Mouse (Mus musculus) limb, embryonic 13.5 days (tissue): ENCODE data around the gene Rpap3. TPM values are rescaled to one million over a fixed set of nuclear protein-coding genes. Genes with fewer than 3 reads are reported as not detected.

Source experiments
- ATAC-seq: fragments of 200-750 bp; cut with Nextera tagmentation; 2 replicates; pipeline ENCODE4 v1.8.0; 2017; ENCODE audit warnings: low read depth, moderate number of reproducible peaks, moderate TSS enrichment; ENCODE audit not compliant: low FRiP score
- H3K27ac ChIP-seq: fragments of 300-500 bp; sonication (generic); 2 replicates; pipeline ENCODE4 v1.5.1; 2015; ENCODE audit warnings: inconsistent platforms, mild to moderate bottlenecking, moderate library complexity
- H3K27me3 ChIP-seq: fragments of 300-500 bp; sonication (generic); 2 replicates; pipeline ENCODE4 v1.6.1; 2015; ENCODE audit warnings: mild to moderate bottlenecking, inconsistent platforms
- H3K36me3 ChIP-seq: fragments of 300-500 bp; sonication (generic); 2 replicates; pipeline ENCODE4 v1.6.1; 2015; ENCODE audit warnings: inconsistent platforms, mild to moderate bottlenecking, moderate library complexity
- H3K4me1 ChIP-seq: fragments of 300-500 bp; sonication (generic); 2 replicates; pipeline ENCODE4 v1.6.1; 2015; ENCODE audit warnings: inconsistent platforms
- H3K4me2 ChIP-seq: fragments of 300-500 bp; sonication (generic); replicated peaks from 2 replicates; pipeline ENCODE4 v1.6.1; 2015; ENCODE audit warnings: inconsistent platforms, mild to moderate bottlenecking, moderate library complexity
- H3K4me3 ChIP-seq: fragments of 300-500 bp; sonication (generic); 2 replicates; pipeline ENCODE4 v1.5.1; 2015; ENCODE audit warnings: moderate library complexity, mild to moderate bottlenecking, inconsistent platforms
- H3K9ac ChIP-seq: fragments of 300-500 bp; sonication (generic); 2 replicates; pipeline ENCODE4 v1.6.1; 2015; ENCODE audit warnings: mild to moderate bottlenecking, inconsistent platforms
- H3K9me3 ChIP-seq: fragments of 300-500 bp; sonication (generic); 2 replicates; pipeline ENCODE4 v1.6.1; 2016; ENCODE audit warnings: inconsistent platforms
- WGBS: fragments of 180-500 bp; shearing (Covaris S2); methylation state at CpG from one replicate; pipeline ENCODE4 v1.1.7; 2015; 5-methylcytosine and 5-hydroxymethylcytosine counted together
- polyA plus RNA-seq: library from polyadenylated mRNA; unstranded; fragments of >200 nt; fragmentation: Nextera tagmentation; extraction: Ambion mirVana; gene quantifications from 2 replicates; pipeline ENCODE4 v1.2.1, GENCODE M21; 2015

Rpap3 gene
- polyA plus RNA-seq, 1 experiment from 2014 or later: 27.5 TPM

DNA sequence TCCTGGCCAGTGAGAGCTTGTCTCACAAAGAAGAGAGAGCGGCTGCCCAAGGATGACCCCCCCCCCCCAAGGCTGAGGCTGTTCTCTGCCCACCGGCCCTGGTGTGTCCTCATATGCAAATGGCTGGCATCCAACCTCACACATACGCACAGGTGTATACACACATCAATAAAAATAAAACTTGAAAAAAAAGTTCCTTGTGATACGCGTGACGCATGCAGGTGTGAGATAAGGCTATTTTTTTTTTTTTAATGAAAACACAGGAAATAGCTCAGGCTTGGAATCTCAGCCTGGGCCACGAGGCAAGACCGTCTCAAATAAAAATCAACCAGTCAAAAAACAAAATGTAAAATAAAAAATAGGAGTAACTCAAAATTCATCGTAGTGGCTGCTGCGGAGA lies 40.7 kb upstream of the Rpap3 start:
- Histone ChIP-seq H3K4me2 (no peak overlapping the region), H3K4me1 (peaks cover 33% of the 10 kb centered on the region), H3K9ac (no peak overlapping the region), H3K27ac (no peak overlapping the region), H3K36me3 (no peaks in the 10 kb centered on the region), H3K9me3 (no peaks in the 10 kb centered on the region), H3K27me3 (no peaks in the 10 kb centered on the region), H3K4me3 (no peak overlapping the region)
- no peak for ATAC-seq
- WGBS: 88% methylated on average over 10 of the region's 10 CpGs

- H3K36me3 ChIP-seq: no peaks in the 10 kb centered on the region
- no peaks in the 10 kb centered on the region for H3K27me3 ChIP-seq
- H3K9me3 ChIP-seq: no peaks in the 10 kb centered on the region
- no peak overlapping the region for H3K4me3 ChIP-seq
- H3K4me2 ChIP-seq: no peak overlapping the region
- peaks cover 24% of the 10 kb centered on the region for H3K4me1 ChIP-seq
- 75% methylated on average over 9 of the region's 10 CpGs for WGBS
- no peak for ATAC-seq
- H3K9ac ChIP-seq: no peak overlapping the region
- no peak overlapping the region for H3K27ac ChIP-seq
Observed at GRCm38 (mm10) chr15:97745331-97745730, 39.7 kb upstream of the Rpap3 start.

GRCm38 (mm10) chr15:97744930-97745329 lies 39.3 kb upstream of the Rpap3 start:
- H3K4me2 ChIP-seq: no peak overlapping the region
- H3K4me3 ChIP-seq: no peak overlapping the region
- no peaks in the 10 kb centered on the region for H3K9me3 ChIP-seq
- peaks cover 20% of the 10 kb centered on the region for H3K4me1 ChIP-seq
- peak; percentile 34; the same call in 1 of the 2 replicates for ATAC-seq
- H3K27me3 ChIP-seq: no peaks in the 10 kb centered on the region
- no peak overlapping the region for H3K9ac ChIP-seq
- H3K36me3 ChIP-seq: no peaks in the 10 kb centered on the region
- WGBS: 52% methylated on average over 10 of the region's 10 CpGs
- H3K27ac ChIP-seq: no peak overlapping the region

GRCm38 (mm10) chr15:97743961-97744525 lies 38.4 kb upstream of the Rpap3 start:
- H3K27ac ChIP-seq: no peak overlapping the region
- no peaks in the 10 kb centered on the region for H3K36me3 ChIP-seq
- H3K9me3 ChIP-seq: no peaks in the 10 kb centered on the region
- 66% methylated on average over 12 of the region's 12 CpGs for WGBS
- H3K4me2 ChIP-seq: no peak overlapping the region
- no peak overlapping the region for H3K4me3 ChIP-seq
- peaks cover 18% of the 10 kb centered on the region for H3K4me1 ChIP-seq
- ATAC-seq: no peak
- H3K9ac ChIP-seq: no peak overlapping the region
- H3K27me3 ChIP-seq: no peaks in the 10 kb centered on the region

DNA sequence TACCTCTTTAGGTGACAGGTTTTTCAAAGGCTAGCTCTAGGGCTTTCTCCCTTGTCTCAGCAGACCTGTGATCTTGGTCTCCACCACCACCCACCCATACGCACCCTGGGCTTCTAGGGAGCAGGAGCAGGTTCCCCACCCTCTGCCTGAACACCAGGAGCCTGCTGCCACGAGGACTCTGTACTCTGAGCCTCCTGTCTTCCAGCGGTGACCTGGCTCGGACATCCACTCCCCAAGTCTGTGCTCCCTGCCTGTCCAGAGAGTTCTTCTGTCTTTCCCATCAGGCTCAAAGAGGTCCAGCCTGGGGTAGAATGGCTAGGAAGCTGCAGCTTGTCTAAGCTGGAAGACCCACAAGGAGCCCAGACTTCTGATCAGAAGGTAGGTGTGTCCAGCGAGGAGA lies 37.6 kb upstream of the Rpap3 start:
- H3K27me3 ChIP-seq: no peaks in the 10 kb centered on the region
- H3K9me3 ChIP-seq: no peaks in the 10 kb centered on the region
- peaks cover 18% of the 10 kb centered on the region for H3K4me1 ChIP-seq
- H3K36me3 ChIP-seq: no peaks in the 10 kb centered on the region
- H3K4me2 ChIP-seq: no peak overlapping the region
- ATAC-seq: no peak
- H3K9ac ChIP-seq: no peak overlapping the region
- 85% methylated on average over 5 of the region's 5 CpGs for WGBS
- H3K27ac ChIP-seq: no peak overlapping the region
- H3K4me3 ChIP-seq: no peak overlapping the region

DNA sequence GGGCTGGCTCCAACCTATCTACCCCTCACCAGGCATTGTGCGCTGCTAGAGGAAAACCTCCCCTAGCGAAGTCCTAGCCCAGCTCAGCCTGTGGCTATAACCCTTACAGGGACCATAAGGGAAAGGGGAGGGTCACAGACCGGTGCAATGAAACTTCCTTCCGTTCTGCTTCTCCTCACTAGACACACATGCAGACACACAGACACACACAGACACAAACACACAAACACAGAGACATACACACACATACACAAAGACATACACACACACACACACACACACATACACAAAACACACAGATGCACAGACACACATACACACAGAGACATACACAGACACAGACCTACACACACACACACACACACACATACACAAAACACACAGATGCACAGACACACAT lies 37.0 kb upstream of the Rpap3 start:
- Histone ChIP-seq H3K4me3 (no peak overlapping the region), H3K4me1 (peaks cover 18% of the 10 kb centered on the region), H3K27ac (no peak overlapping the region), H3K9me3 (no peaks in the 10 kb centered on the region), H3K9ac (no peak overlapping the region), H3K36me3 (no peaks in the 10 kb centered on the region), H3K4me2 (no peak overlapping the region), H3K27me3 (no peaks in the 10 kb centered on the region)
- 52% methylated on average over 4 of the region's 4 CpGs for WGBS
- no peak for ATAC-seq

DNA sequence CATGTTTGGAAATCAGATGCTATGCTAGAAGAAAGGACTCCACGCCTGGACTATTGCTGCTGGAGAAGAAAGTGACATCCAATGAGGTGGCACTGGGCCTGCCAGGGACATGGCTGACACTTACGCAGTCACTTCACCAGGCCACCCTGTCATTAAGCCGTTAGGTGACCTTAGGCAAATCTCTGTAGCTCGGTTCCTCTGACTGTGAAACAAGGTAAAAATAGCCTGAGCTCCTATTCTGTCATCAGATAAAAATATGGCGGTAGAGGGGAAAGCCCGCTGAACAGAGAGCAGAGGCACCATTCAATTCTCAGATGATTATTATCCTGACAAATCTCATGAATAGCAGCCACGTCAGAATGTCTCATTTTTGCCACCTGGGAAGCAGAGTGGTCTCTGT lies 36.4 kb upstream of the Rpap3 start:
- no peak overlapping the region for H3K4me2 ChIP-seq
- H3K27me3 ChIP-seq: no peaks in the 10 kb centered on the region
- no peak for ATAC-seq
- no peak overlapping the region for H3K4me3 ChIP-seq
- H3K9me3 ChIP-seq: no peaks in the 10 kb centered on the region
- no peaks in the 10 kb centered on the region for H3K36me3 ChIP-seq
- H3K4me1 ChIP-seq: peaks cover 18% of the 10 kb centered on the region
- H3K27ac ChIP-seq: no peak overlapping the region
- WGBS: 61% methylated on average over 7 of the region's 7 CpGs
- no peak overlapping the region for H3K9ac ChIP-seq

DNA sequence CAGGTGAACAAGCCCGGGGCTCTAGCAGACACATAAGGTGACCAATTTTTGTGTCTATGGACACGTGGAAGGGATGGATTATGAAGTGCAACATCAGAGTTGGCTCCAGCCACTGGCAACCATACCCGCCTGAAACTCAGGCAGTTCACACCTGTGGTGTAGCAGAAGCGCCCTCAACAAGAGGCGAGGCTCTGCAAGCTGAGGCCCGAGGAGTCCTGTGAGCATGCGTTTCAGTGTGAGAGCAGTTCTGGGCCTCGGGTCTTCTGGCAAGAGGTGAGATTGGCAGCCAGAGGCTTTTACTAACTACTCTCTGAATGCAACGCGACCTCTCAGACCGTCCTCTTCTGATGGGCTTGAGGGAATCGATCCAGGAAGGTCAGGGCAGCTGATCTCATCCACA lies 36.0 kb upstream of the Rpap3 start:
- Histone ChIP-seq H3K36me3 (no peaks in the 10 kb centered on the region), H3K4me2 (no peak overlapping the region), H3K9ac (no peak overlapping the region), H3K4me3 (no peak overlapping the region), H3K9me3 (no peaks in the 10 kb centered on the region), H3K4me1 (peaks cover 18% of the 10 kb centered on the region), H3K27me3 (no peaks in the 10 kb centered on the region), H3K27ac (no peak overlapping the region)
- ATAC-seq: no peak
- 73% methylated on average over 12 of the region's 12 CpGs for WGBS

GRCm38 (mm10) chr15:97740283-97740732 lies 34.7 kb upstream of the Rpap3 start:
- Histone ChIP-seq H3K4me3 (no peak overlapping the region), H3K27ac (no peak overlapping the region), H3K9me3 (no peaks in the 10 kb centered on the region), H3K36me3 (no peaks in the 10 kb centered on the region), H3K4me1 (peaks cover 14% of the 10 kb centered on the region), H3K4me2 (no peak overlapping the region), H3K9ac (no peak overlapping the region), H3K27me3 (no peaks in the 10 kb centered on the region)
- no peak for ATAC-seq
- 79% methylated on average over 9 of the region's 9 CpGs for WGBS

GRCm38 (mm10) chr15:97738923-97739322 lies 33.3 kb upstream of the Rpap3 start:
- H3K27ac ChIP-seq: no peak overlapping the region

DNA sequence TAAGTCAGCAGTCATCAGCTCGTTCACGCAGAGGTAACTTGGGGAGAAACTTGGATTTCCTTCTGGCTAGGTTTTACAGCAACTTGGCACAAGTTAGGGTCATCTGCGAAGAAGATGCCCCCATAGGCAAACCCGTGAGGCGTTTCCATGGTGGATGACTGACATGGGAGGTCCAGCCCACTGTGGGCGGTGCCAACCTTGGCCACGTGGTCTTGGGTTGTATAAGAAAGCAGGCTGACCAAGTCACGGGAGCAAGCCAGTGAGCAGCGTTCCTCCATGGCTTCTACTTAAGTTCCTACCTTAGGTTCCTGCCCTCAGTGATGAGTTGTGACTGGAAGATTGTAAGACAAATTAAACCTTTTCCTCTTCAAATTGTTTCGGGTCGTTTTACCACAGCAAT lies 26.4 kb upstream of the Rpap3 start:
- no peaks in the 10 kb centered on the region for H3K36me3 ChIP-seq

More at GRCm38 (mm10) chr15:97738923-97739322, 33.3 kb upstream of the Rpap3 start:
- no peaks in the 10 kb centered on the region for H3K27me3 ChIP-seq
- no peak overlapping the region for H3K4me2 ChIP-seq
- WGBS: 92% methylated on average over 7 of the region's 7 CpGs
- H3K9ac ChIP-seq: no peak overlapping the region
- no peaks in the 10 kb centered on the region for H3K9me3 ChIP-seq
- H3K4me1 ChIP-seq: 0 out of 2 replicates have a peak, but pooled peaks cover 3% of the 10 kb centered on the region
- no peaks in the 10 kb centered on the region for H3K36me3 ChIP-seq
- no peak overlapping the region for H3K4me3 ChIP-seq
- ATAC-seq: no peak

GRCm38 (mm10) chr15:97731111-97731510 lies 25.5 kb upstream of the Rpap3 start, which contains the start of gene Endou:
Gene Endou (minus strand): TSS chr15:97731339.
- no peak for ATAC-seq
- WGBS: 76% methylated on average over 8 of the region's 8 CpGs
- Histone ChIP-seq H3K4me3 (no peak within 1 kb of the TSS), H3K4me1 (no peaks in the 10 kb centered on the region), H3K9ac (no peak within 1 kb of the TSS), H3K36me3 (no peaks in the 10 kb centered on the region), H3K27ac (no peak within 1 kb of the TSS), H3K4me2 (no peak within 1 kb of the TSS), H3K27me3 (no peaks in the 10 kb centered on the region), H3K9me3 (no peaks in the 10 kb centered on the region)

More for the DNA sequence above, 26.4 kb upstream of the Rpap3 start:
- H3K27ac ChIP-seq: no peak overlapping the region
- no peak overlapping the region for H3K4me3 ChIP-seq
- H3K27me3 ChIP-seq: no peaks in the 10 kb centered on the region
- 93% methylated on average over 11 of the region's 11 CpGs for WGBS
- no peak for ATAC-seq
- no peaks in the 10 kb centered on the region for H3K4me1 ChIP-seq
- H3K4me2 ChIP-seq: no peak overlapping the region
- no peak overlapping the region for H3K9ac ChIP-seq
- H3K9me3 ChIP-seq: no peaks in the 10 kb centered on the region

GRCm38 (mm10) chr15:97730365-97730764 lies 24.7 kb upstream of the Rpap3 start:
- WGBS: 47% methylated on average over 6 of the region's 6 CpGs
- no peaks in the 10 kb centered on the region for H3K9me3 ChIP-seq
- H3K4me1 ChIP-seq: no peaks in the 10 kb centered on the region
- no peak overlapping the region for H3K27ac ChIP-seq
- no peak for ATAC-seq
- H3K4me3 ChIP-seq: no peak overlapping the region
- H3K9ac ChIP-seq: no peak overlapping the region
- no peaks in the 10 kb centered on the region for H3K36me3 ChIP-seq
- no peak overlapping the region for H3K4me2 ChIP-seq
- no peaks in the 10 kb centered on the region for H3K27me3 ChIP-seq
